Mouse (Mus musculus) embryonic facial prominence, embryonic 13.5 days (tissue): Measurements from ENCODE around the gene Mettl13. TPM values are rescaled to one million over a fixed set of nuclear protein-coding genes. Genes with fewer than 3 reads are reported as not detected.

Experiments
- ATAC-seq: fragments of 200-750 bp; cut with Nextera tagmentation; 2 replicates; pipeline ENCODE4 v1.8.0; 2017; ENCODE audit warnings: low read depth; ENCODE audit not compliant: insufficient number of reproducible peaks, insufficient read depth, low FRiP score, low TSS enrichment
- H3K27ac ChIP-seq: fragments of 300-500 bp; sonication (generic); 2 replicates; pipeline ENCODE4 v1.5.1; 2015; ENCODE audit warnings: moderate library complexity, mild to moderate bottlenecking, inconsistent platforms
- H3K27me3 ChIP-seq: fragments of 300-500 bp; sonication (generic); 2 replicates; pipeline ENCODE4 v1.6.1; 2015; ENCODE audit warnings: mild to moderate bottlenecking, inconsistent platforms
- H3K36me3 ChIP-seq: fragments of 300-500 bp; sonication (generic); 2 replicates; pipeline ENCODE4 v1.6.1; 2015; ENCODE audit warnings: mild to moderate bottlenecking, inconsistent platforms
- H3K4me1 ChIP-seq: fragments of 300-500 bp; sonication (generic); 2 replicates; pipeline ENCODE4 v1.6.1; 2015; ENCODE audit warnings: inconsistent platforms
- H3K4me2 ChIP-seq: fragments of 300-500 bp; sonication (generic); 2 replicates; pipeline ENCODE4 v1.6.1; 2015; ENCODE audit warnings: moderate library complexity, mild to moderate bottlenecking, inconsistent platforms
- H3K4me3 ChIP-seq: fragments of 300-500 bp; sonication (generic); 2 replicates; pipeline ENCODE4 v1.5.1; 2015; ENCODE audit warnings: mild to moderate bottlenecking, inconsistent platforms
- H3K9ac ChIP-seq: fragments of 300-500 bp; sonication (generic); 2 replicates; pipeline ENCODE4 v1.6.1; 2015; ENCODE audit warnings: mild to moderate bottlenecking, inconsistent platforms
- H3K9me3 ChIP-seq: fragments of 300-500 bp; sonication (generic); 2 replicates; pipeline ENCODE4 v1.6.1; 2016; ENCODE audit warnings: inconsistent platforms
- WGBS: fragments of 180-500 bp; shearing (Covaris S2); methylation state at CpG from one replicate; pipeline ENCODE4 v1.1.7; 2015; ENCODE audit warnings: mixed read lengths; 5-methylcytosine and 5-hydroxymethylcytosine counted together
- polyA plus RNA-seq: library from polyadenylated mRNA; unstranded; fragments of >200 nt; fragmentation: Nextera tagmentation; extraction: Ambion mirVana; gene quantifications from 2 replicates; pipeline ENCODE4 v1.2.1, GENCODE M21; 2015

Mettl13 gene
- polyA plus RNA-seq, 1 experiment from 2014 or later: 31.4 TPM

GRCm38 (mm10) chr1:162567351-162567750 is 19.0 kb upstream of the Mettl13 start:
- no peak overlapping the region for H3K4me2 ChIP-seq
- H3K9ac ChIP-seq: 0 out of 2 replicates have a peak overlapping the region, but pooled peaks have one; percentile 7
- no peak overlapping the region for H3K4me3 ChIP-seq
- no peak overlapping the region for H3K27ac ChIP-seq
- no peaks in the 10 kb centered on the region for H3K9me3 ChIP-seq
- no peak for ATAC-seq
- WGBS: 19% methylated on average over 3 of the region's 3 CpGs
- H3K4me1 ChIP-seq: peaks cover 18% of the 10 kb centered on the region
- H3K36me3 ChIP-seq: no peaks in the 10 kb centered on the region
- no peaks in the 10 kb centered on the region for H3K27me3 ChIP-seq

GRCm38 (mm10) chr1:162564992-162565391 is 16.6 kb upstream of the Mettl13 start:
- H3K4me3 ChIP-seq: no peak overlapping the region
- peaks cover 15% of the 10 kb centered on the region for H3K4me1 ChIP-seq
- H3K9me3 ChIP-seq: no peaks in the 10 kb centered on the region
- H3K27me3 ChIP-seq: no peaks in the 10 kb centered on the region
- no peak overlapping the region for H3K27ac ChIP-seq
- no peak for ATAC-seq
- no peak overlapping the region for H3K9ac ChIP-seq
- no peaks in the 10 kb centered on the region for H3K36me3 ChIP-seq
- WGBS: 76% methylated on average over 3 of the region's 3 CpGs
- H3K4me2 ChIP-seq: no peak overlapping the region

DNA sequence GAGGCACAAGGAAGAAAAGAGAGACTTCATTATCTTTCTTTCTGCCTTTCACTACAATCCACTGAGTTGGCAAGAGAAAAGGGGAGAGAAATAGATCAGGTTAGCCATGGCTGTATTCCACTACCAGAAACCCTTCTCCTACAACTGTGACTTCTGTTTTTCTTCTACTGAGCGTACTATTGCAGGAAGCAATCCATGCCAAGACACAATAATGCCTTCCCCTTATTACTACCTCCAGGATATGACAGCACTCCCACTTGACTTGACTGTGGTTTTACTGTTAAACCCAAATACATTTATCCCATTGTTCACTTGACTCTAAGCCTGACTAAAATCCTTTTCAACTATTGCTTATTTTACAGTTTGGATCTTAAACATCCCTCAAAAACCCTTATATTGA is 14.9 kb upstream of the Mettl13 start:
- no peak overlapping the region for H3K9ac ChIP-seq
- peaks cover 9% of the 10 kb centered on the region for H3K4me1 ChIP-seq
- no peaks in the 10 kb centered on the region for H3K36me3 ChIP-seq
- ATAC-seq: no peak
- no peak overlapping the region for H3K4me3 ChIP-seq
- H3K4me2 ChIP-seq: no peak overlapping the region
- WGBS: 82% methylated on average over 1 of the region's 1 CpGs
- no peaks in the 10 kb centered on the region for H3K27me3 ChIP-seq
- no peaks in the 10 kb centered on the region for H3K9me3 ChIP-seq
- H3K27ac ChIP-seq: no peak overlapping the region

DNA sequence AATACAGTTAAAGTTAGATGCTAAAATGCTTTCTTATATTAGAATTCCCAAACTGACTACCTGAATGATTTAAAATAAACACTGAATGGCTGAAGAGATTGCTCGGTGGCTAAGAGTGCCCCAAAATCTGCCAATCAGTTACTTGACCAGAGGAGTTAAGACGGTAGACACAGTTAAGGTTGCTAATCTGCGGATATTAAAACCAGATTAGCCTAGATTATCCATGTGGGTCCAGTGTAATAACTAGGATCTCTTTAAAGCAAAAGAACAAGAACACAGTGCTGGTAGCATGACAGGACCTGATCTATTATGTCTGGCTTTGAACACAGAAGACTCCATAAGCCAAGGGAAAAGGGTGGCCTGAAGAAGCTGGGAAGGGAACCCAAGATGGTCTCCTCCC is 5.8 kb upstream of the Mettl13 start:
- no peak overlapping the region for H3K9ac ChIP-seq
- H3K4me1 ChIP-seq: no peaks in the 10 kb centered on the region
- no peak overlapping the region for H3K27ac ChIP-seq
- H3K4me2 ChIP-seq: no peak overlapping the region
- no peaks in the 10 kb centered on the region for H3K36me3 ChIP-seq
- H3K4me3 ChIP-seq: no peak overlapping the region
- no peak for ATAC-seq
- H3K9me3 ChIP-seq: no peaks in the 10 kb centered on the region
- H3K27me3 ChIP-seq: no peaks in the 10 kb centered on the region
- WGBS: 77% methylated on average over 3 of the region's 3 CpGs

DNA sequence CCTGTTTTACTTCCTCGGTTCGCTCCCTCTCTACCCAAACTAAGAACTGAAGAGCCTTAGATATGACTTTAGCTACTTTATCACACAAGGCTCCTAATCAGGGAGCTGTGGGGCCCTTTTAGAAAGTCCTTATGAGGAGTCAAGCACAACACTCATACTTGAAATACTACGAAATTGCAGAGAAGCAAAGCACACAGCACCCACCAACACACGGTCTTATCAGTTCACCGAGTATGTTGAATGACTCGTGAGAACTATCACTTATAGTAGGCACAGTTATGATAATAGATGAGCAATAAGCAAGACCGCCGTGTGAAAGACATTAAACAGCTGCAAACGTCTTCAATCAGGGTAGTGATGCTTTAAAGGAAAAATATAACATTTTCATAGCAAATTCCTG is 4.6 kb upstream of the Mettl13 start:
- no peaks in the 10 kb centered on the region for H3K9me3 ChIP-seq
- H3K27me3 ChIP-seq: no peaks in the 10 kb centered on the region
- 90% methylated on average over 9 of the region's 9 CpGs for WGBS
- no peak overlapping the region for H3K4me3 ChIP-seq
- H3K36me3 ChIP-seq: no peaks in the 10 kb centered on the region
- ATAC-seq: no peak
- no peak overlapping the region for H3K9ac ChIP-seq
- H3K27ac ChIP-seq: no peak overlapping the region
- no peak overlapping the region for H3K4me2 ChIP-seq
- no peaks in the 10 kb centered on the region for H3K4me1 ChIP-seq

DNA sequence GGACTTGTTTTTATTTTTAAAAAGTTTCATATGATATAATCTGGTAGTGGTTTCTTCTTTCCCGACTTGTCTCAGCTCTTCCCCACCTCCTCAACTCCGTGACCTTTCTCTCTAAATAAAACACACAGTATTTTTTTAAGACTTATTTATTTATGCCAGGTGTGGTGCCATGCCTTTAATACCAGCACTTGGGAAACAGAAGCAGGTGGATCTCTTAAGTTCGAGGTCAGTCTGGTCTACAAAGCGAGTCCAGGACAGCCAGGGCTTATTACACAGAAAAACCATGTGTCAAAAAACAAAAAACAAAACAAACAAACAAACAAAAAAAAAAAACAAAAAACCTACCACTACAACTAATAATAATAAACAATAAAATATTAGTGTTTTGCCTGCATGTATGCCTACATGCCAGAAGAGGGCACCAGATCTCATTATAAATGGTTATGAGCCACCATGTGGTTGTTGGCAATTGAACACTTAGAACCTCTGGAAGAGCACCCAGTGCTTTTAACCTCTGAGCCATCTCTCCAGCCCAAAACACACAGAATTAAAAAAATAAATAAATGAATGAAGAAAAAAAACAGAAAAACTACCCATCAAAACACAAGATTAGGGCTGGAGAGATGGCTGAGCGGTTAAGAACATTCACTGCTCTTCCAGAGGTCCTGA is 1.4 kb upstream of the Mettl13 start:
- no peak overlapping the region for H3K27ac ChIP-seq
- H3K27me3 ChIP-seq: no peaks in the 10 kb centered on the region
- H3K36me3 ChIP-seq: peaks cover 17% of the 10 kb centered on the region
- H3K4me1 ChIP-seq: peaks cover 15% of the 10 kb centered on the region
- no peak for ATAC-seq
- no peak overlapping the region for H3K4me2 ChIP-seq
- no peak overlapping the region for H3K4me3 ChIP-seq
- no peaks in the 10 kb centered on the region for H3K9me3 ChIP-seq
- H3K9ac ChIP-seq: no peak overlapping the region
- WGBS: 64% methylated on average over 5 of the region's 5 CpGs

DNA sequence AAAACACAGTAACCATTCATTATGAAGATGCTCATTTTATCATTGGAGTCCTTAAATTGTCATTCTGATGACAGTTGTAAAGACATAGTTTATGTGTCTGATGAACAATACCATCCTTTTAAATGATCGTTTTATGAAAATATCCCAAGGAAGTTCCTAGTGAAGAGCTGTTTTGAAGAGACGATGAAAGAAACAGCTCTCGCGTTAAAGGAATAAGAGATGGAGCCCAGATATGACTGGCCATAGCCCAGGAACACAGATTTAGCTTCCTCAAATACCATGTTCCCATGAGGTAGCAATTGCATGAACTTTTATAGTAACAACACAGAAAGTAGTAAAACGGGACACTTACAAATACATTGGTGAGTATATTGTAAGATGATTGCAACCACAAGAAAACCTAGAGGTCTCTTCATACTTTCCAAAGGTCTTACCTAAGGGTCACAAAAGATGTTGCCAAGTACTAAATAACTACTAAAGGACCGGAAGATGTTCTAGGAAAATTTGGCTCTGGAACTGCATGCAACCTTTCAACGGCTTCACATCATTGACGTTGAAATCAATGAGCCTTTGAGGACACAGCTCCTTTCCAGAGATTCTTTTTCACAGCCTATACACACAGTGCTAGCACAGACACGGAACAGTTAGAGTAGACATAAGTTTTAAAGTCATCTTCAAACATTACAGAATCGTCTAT is 714 bp upstream of the Mettl13 start:
- Histone ChIP-seq H3K9me3 (no peaks in the 10 kb centered on the region), H3K9ac (peak overlapping the region; percentile 82), H3K4me2 (peak overlapping the region; percentile 84), H3K4me3 (peak overlapping the region; percentile 79), H3K36me3 (peaks cover 24% of the 10 kb centered on the region), H3K27me3 (no peaks in the 10 kb centered on the region), H3K27ac (peak overlapping the region; percentile 64), H3K4me1 (peaks cover 15% of the 10 kb centered on the region)
- WGBS: 67% methylated on average over 10 of the region's 10 CpGs
- no peak for ATAC-seq

DNA sequence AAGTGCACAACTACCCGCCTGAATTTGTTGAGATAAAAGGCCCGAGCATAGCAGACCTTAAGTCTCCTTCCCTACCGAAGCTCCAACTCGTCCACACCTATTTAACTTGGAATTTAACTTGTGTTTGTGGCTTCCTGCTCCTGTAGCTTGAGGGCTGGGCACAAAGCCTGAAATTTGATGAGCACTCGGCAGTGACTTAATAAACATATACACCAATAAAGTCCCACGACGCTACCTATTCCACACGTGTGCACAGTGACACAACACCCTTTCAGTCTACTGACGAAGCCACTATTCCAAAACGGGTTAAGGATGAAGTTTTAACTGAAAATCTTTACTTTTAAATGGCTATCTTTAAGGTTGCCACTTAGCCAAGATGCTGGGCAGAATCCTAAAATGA is 744 bp downstream of the Mettl13 start:
- H3K27me3 ChIP-seq: no peaks in the 10 kb centered on the region
- H3K4me3 ChIP-seq: peak overlapping the region; percentile 79
- peak overlapping the region; percentile 82 for H3K9ac ChIP-seq
- peak overlapping the region; percentile 84 for H3K4me2 ChIP-seq
- peaks cover 37% of the 10 kb centered on the region for H3K36me3 ChIP-seq
- H3K4me1 ChIP-seq: peaks cover 15% of the 10 kb centered on the region
- H3K9me3 ChIP-seq: no peaks in the 10 kb centered on the region
- no peak for ATAC-seq
- 5% methylated on average over 10 of the region's 10 CpGs for WGBS
- H3K27ac ChIP-seq: peak overlapping the region; percentile 71; the same call in 1 of the 2 replicates

- Histone ChIP-seq H3K27me3 (no peaks in the 10 kb centered on the region), H3K4me3 (no peak overlapping the region), H3K4me2 (no peak overlapping the region), H3K4me1 (peaks cover 15% of the 10 kb centered on the region), H3K9ac (no peak overlapping the region), H3K9me3 (no peaks in the 10 kb centered on the region), H3K36me3 (peaks cover 78% of the 10 kb centered on the region), H3K27ac (no peak overlapping the region)
- WGBS: 57% methylated on average over 1 of the region's 1 CpGs
- no peak for ATAC-seq
Measured at GRCm38 (mm10) chr1:162543231-162543630, 5.1 kb downstream of the Mettl13 start.

DNA sequence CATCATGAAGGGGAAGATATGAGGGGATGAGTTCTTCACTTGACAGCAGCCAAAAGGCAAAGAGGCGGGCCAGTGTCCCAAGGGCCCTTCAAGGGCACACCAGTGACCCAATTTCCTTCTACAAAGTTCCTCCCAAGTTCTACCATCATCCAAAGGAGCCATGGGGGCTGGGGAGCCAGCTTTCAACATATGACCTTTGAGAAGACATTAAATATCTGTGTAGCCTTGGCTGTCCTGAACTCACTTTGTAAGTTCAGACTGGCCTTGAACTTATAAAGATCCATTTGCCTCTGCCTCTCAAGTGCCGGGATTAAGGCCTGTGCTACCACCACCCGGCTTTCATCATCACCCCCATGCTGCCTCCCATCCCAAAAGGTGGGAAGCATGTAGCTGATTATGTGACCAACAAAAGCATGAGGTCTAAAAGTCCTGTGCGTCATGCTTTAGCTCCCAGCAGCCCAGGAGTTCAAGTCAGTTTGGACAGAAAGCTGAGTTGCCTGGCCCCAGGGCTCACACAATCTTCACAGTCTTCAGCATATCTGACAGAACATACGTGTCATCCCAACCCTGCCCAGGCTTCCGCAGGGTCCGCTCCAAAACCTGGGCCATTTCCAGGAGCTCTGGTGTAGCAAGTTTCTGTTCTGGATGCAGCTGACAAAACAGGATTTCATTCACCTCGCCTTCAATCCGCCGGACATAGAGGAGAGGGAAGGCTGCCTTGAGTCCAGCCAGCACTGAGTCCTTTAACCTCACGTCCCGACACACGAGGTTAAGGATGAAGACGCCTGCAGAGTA is 14.4 kb downstream of the Mettl13 start:
- Histone ChIP-seq H3K9ac (no peak overlapping the region), H3K4me1 (no peaks in the 10 kb centered on the region), H3K36me3 (peaks cover 64% of the 10 kb centered on the region), H3K9me3 (no peaks in the 10 kb centered on the region), H3K27me3 (no peaks in the 10 kb centered on the region), H3K27ac (no peak overlapping the region), H3K4me2 (no peak overlapping the region), H3K4me3 (no peak overlapping the region)
- no peak for ATAC-seq
- WGBS: 92% methylated on average over 14 of the region's 14 CpGs

- Histone ChIP-seq H3K36me3 (peaks cover 60% of the 10 kb centered on the region), H3K9me3 (0 out of 2 replicates have a peak, but pooled peaks cover 3% of the 10 kb centered on the region), H3K27ac (no peak overlapping the region), H3K4me2 (no peak overlapping the region), H3K4me3 (no peak overlapping the region), H3K27me3 (no peaks in the 10 kb centered on the region), H3K9ac (no peak overlapping the region), H3K4me1 (no peaks in the 10 kb centered on the region)
- no peak for ATAC-seq
- 57% methylated on average over 4 of the region's 4 CpGs for WGBS
Measured at GRCm38 (mm10) chr1:162532330-162532729, 16.0 kb downstream of the Mettl13 start.
